Mouse (Mus musculus) embryonic fibroblast, embryonic 13.5 days (primary cell): ENCODE measurements around the gene Rptor. TPM values are rescaled to one million over a fixed set of nuclear protein-coding genes. Genes with fewer than 3 reads are reported as not detected.

Experiments used
- H3K27ac ChIP-seq: 2 replicates; pipeline ENCODE4 v1.5.1; 2012; ENCODE audit warnings: low read length, control low read depth, inconsistent platforms; ENCODE audit not compliant: insufficient read depth
- H3K4me1 ChIP-seq: 2 replicates; pipeline ENCODE4 v1.6.1; 2011; ENCODE audit warnings: low read length; ENCODE audit not compliant: control insufficient read depth, insufficient read depth
- H3K4me3 ChIP-seq: 2 replicates; pipeline ENCODE4 v1.5.1; 2011; ENCODE audit warnings: mild to moderate bottlenecking, control low read depth, low read length; ENCODE audit not compliant: insufficient read depth
- CTCF ChIP-seq: IDR thresholded peaks from 2 replicates; pipeline ENCODE4 v1.5.1; 2011; ENCODE audit warnings: mild to moderate bottlenecking, control low read depth, low read length, moderate library complexity, borderline replicate concordance; ENCODE audit not compliant: insufficient read depth
- POLR2A ChIP-seq: IDR thresholded peaks from 2 replicates; pipeline ENCODE4 v1.6.1; 2011; ENCODE audit warnings: low read depth, mild to moderate bottlenecking, control low read depth, low read length, moderate library complexity
- polyA plus RNA-seq: library from polyadenylated mRNA; stranded (reverse); fragments of >200 nt; gene quantifications from 2 replicates; pipeline ENCODE4 v1.2.4, GENCODE M21; 2011; ENCODE audit warnings: low read depth; ENCODE audit not compliant: missing spikeins, insufficient read length

The Rptor gene
- polyA plus RNA-seq, 1 experiment = 31.7 TPM

DNA sequence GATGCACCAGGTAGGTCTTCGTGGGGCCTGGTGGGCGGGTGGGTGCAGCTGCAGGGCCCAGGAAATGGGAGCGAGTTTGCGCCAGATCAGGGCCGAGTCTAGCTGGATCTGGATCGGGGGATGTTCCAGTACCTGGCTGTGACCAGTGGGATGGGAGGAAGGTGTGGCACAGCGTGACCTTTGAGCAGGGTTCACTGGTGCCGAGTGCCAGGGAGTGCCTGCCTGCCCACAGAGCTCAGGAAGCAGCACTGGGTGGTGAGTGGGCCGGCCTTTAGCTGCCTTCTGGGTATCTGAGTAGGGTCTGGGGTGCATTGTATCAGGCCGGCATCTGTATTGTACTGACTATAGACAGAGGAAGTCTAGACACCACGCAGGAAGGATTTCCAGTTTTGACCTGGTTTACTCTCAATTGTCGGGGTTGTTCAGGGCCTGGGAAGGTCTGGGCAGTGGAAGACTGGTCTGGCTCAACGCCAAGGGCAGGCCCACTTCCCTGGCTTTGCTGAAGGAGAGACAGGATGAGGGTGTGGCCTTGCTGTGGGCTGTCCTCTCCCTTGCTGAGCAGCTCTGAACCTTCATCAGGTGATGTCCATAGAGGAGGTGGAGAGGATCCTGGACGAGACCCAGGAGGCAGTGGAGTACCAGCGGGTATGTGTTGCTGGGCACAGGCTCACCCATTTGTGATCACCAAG, 313.5 kb downstream of the Rptor start:
- Histone ChIP-seq H3K4me3 (no peak overlapping the region), H3K4me1 (no peaks in the 10 kb centered on the region), H3K27ac (no peak overlapping the region)
- no peak for TF ChIP-seq CTCF
- TF ChIP-seq POLR2A = no peak

DNA sequence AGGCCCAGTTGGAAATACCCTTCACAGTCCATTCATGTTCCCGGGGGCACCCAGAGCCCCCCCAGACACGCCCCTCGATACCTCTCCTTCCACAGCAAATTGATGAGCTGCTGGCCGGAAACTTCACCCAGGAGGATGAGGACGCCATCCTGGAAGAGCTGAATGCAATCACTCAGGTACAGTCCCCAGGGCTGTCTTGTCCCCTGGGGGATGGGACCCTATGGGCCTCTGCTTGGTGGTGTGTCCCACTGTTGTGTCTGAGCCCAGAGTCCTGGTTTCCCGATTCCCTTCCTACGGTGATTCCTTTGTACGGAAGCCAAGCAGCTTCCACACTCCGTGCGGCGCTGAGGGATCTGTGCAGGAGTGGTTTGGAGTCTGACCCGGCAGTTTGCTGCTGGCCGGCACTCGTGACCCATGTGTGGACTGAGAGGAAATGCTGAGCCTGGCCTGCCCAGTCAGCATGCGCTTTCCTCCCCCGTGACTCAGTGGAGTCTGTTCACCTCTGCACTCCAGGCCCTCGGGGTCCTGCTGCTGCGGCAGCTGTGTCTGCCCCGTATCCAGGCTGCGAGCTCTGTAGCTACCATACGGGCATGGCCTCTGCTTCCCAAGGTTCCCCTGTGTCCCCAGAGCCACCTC, 314.2 kb downstream of the Rptor start:
- no peak for TF ChIP-seq POLR2A
- TF ChIP-seq CTCF = no peak
- no peaks in the 10 kb centered on the region for H3K4me1 ChIP-seq
- no peak overlapping the region for H3K4me3 ChIP-seq
- H3K27ac ChIP-seq = no peak overlapping the region

- H3K4me1 ChIP-seq = no peaks in the 10 kb centered on the region
- H3K27ac ChIP-seq = no peak overlapping the region
- H3K4me3 ChIP-seq = no peak overlapping the region
- no peak for TF ChIP-seq CTCF
- TF ChIP-seq POLR2A = no peak
Measured at GRCm38 (mm10) chr11:119918521-119918920, 315.8 kb downstream of the Rptor start.

DNA sequence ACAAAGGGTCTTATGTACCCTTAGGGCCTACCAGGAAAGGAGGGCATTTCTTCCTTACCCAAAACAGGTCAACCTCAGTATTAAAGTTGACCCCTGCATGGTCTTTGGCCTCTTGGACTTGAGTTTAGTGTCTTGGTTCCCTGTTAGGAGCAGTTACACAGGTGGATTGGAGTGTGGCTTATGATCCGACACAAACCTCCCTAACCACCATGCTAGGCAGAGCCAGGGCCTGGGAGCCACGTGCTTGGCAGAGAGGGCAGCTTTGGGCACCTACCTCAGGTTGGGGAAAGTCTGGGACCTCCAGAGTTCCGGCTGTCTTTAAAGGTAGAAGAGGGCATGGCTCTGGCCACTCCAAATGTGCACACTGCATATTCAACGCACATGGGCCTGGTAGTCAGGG, 316.7 kb downstream of the Rptor start:
- no peaks in the 10 kb centered on the region for H3K4me1 ChIP-seq
- no peak overlapping the region for H3K27ac ChIP-seq
- no peak overlapping the region for H3K4me3 ChIP-seq
- no peak for TF ChIP-seq POLR2A
- TF ChIP-seq CTCF = no peak

- Histone ChIP-seq H3K27ac (no peak overlapping the region), H3K4me3 (no peak overlapping the region), H3K4me1 (no peaks in the 10 kb centered on the region)
- peak; percentile 67; the same call in 1 of the 2 replicates for TF ChIP-seq CTCF
- TF ChIP-seq POLR2A = no peak
Measured at GRCm38 (mm10) chr11:119919897-119920296, 317.2 kb downstream of the Rptor start.

DNA sequence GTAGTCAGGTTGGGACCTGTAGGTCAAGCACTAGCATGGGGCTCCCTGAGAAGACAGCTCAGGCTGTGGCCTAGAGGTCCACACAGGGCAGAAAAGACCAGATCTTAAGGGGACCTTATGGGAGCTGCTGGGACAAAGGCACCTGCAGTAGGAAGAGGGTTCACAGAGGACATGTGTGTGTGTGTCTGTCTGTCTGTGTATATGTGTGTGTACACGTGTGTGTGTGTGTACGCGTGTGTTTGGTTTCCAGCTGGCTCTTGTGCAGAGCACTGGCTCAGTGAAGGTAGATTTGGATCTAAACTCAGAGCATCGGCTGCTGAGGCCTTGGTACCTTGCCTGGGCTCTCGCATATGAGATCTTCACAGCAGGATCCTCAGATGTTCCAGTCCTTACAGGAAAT, 318.0 kb downstream of the Rptor start:
- no peak overlapping the region for H3K27ac ChIP-seq
- H3K4me3 ChIP-seq = no peak overlapping the region
- peak; percentile 20; the same call in 1 of the 2 replicates for TF ChIP-seq POLR2A
- no peak for TF ChIP-seq CTCF
- no peaks in the 10 kb centered on the region for H3K4me1 ChIP-seq

DNA sequence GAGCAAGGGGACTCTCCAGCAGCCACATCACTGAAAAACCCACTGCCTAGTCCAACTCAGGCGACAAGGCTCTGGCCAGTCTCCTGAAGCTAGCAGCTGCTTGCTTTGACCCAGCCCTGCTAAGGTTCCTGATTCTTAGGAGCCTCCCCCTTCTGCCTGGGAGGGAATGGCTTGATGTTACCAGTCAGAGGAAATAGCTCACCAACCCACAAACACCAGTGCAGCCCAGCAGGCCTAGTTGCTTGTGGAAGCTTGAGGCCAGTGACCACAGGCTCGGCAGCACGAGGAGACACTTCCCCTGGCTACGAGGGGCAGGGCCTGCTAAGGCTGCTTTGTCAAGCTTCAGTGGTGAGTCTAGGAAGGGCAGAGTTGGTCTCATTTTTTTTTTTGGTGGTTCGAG, 322.5 kb downstream of the Rptor start:
- H3K27ac ChIP-seq = no peak overlapping the region
- no peak overlapping the region for H3K4me3 ChIP-seq
- peaks cover 3% of the 10 kb centered on the region; the same call in 1 of the 2 replicates for H3K4me1 ChIP-seq
- TF ChIP-seq CTCF = no peak
- no peak for TF ChIP-seq POLR2A

DNA sequence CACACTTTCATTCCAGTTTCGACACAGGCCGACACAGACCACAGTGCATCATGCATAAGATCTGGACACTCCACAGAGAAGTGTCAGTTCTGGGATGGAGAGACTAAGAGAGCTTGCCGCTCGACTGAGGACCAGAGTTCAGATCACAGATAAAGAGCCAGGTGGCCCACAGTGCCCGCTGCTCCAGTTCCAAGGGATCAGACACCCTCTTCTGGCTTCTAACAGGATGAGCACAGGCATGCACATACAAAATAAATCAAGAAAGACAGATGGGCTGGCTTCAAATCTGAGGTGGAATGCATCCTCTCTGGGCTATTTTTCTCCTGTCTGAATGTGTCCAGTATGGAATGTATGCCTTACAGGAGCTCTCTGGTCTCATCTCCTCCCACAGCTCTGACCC, 324.1 kb downstream of the Rptor start:
- H3K4me1 ChIP-seq = peaks cover 4% of the 10 kb centered on the region; the same call in 1 of the 2 replicates
- no peak overlapping the region for H3K4me3 ChIP-seq
- TF ChIP-seq POLR2A = no peak
- no peak for TF ChIP-seq CTCF
- no peak overlapping the region for H3K27ac ChIP-seq

GRCm38 (mm10) chr11:119928023-119928681, 325.4 kb downstream of the Rptor start:
- Histone ChIP-seq H3K27ac (0 out of 2 replicates have a peak overlapping the region, but pooled peaks have one; percentile 16), H3K4me3 (no peak overlapping the region), H3K4me1 (peaks cover 13% of the 10 kb centered on the region; the same call in 1 of the 2 replicates)
- TF ChIP-seq CTCF (no peak), POLR2A (no peak)

DNA sequence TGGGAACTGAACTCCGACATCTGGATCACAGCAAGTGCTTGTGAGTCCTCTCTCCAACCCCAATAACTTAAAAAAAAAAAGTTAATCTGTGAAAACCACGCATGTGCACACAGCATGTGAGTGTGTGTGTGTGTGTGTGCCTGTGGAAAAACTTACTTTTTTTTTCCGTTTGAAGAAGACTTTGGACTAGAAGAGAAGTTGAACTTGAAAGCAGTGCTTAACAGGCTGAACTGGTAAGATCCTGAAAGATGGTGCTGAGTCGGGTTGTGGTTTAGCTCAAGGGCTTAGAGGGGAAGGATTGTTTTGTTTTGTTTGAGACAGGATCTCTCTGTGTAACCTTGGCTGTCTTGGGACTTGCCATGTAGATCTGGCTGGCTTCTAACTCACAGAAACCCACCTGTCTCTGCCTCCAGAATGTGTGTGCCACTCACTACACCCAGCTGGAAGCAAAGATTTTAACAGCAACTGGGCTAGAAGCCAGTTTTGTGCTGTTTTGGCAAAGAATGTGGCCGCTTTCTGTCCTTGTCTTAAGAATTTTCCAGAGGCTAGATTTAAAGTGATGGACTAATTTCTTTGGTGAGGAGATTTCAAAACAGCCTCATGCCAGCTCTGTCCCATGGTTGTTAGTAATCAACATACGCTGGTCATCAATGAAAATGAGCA, 327.0 kb downstream of the Rptor start:
- H3K4me1 ChIP-seq = peaks cover 23% of the 10 kb centered on the region
- no peak overlapping the region for H3K4me3 ChIP-seq
- TF ChIP-seq CTCF (no peak), POLR2A (no peak)
- H3K27ac ChIP-seq = 0 out of 2 replicates have a peak overlapping the region, but pooled peaks have one; percentile 4
